Mouse (Mus musculus) liver, postnatal 0 days (tissue): ENCODE results near the gene Hsd11b1. TPM values are rescaled to one million over a fixed set of nuclear protein-coding genes. Genes with fewer than 3 reads are reported as not detected.

Source experiments
- ATAC-seq: fragments of 200-750 bp; cut with Nextera tagmentation; 2 replicates; pipeline ENCODE4 v1.8.0; 2017; ENCODE audit warnings: mild to moderate bottlenecking, moderate library complexity
- DNase-seq: peaks from one replicate; pipeline ENCODE4 v3.0.0-alpha.2; 2016
- H3K27ac ChIP-seq: fragments of 300-500 bp; sonication (generic); 2 replicates; pipeline ENCODE4 v1.5.1; 2014; ENCODE audit warnings: antibody characterized with exemption, moderate library complexity, mild to moderate bottlenecking, low read depth
- H3K27me3 ChIP-seq: fragments of 300-500 bp; sonication (generic); 2 replicates; pipeline ENCODE4 v1.6.1; 2014; ENCODE audit warnings: low read length, control low read depth, mixed read lengths; ENCODE audit not compliant: insufficient read depth
- H3K36me3 ChIP-seq: fragments of 300-500 bp; sonication (generic); replicated peaks from 2 replicates; pipeline ENCODE4 v1.6.1; 2014; ENCODE audit warnings: mild to moderate bottlenecking, control low read depth, low read length, moderate library complexity, mixed read lengths; ENCODE audit not compliant: insufficient read depth
- H3K4me1 ChIP-seq: fragments of 300-500 bp; sonication (generic); 2 replicates; pipeline ENCODE4 v1.6.1; 2014; ENCODE audit warnings: antibody characterized with exemption, mild to moderate bottlenecking, control low read depth; ENCODE audit not compliant: insufficient read depth
- H3K4me2 ChIP-seq: fragments of 300-500 bp; sonication (generic); 2 replicates; pipeline ENCODE4 v1.6.1; 2014; ENCODE audit warnings: low read depth, mild to moderate bottlenecking, low read length, moderate library complexity, mixed read lengths
- H3K4me3 ChIP-seq: fragments of 300-500 bp; sonication (generic); 2 replicates; pipeline ENCODE4 v1.5.1; 2014; ENCODE audit warnings: low read depth, low read length
- H3K9ac ChIP-seq: fragments of 300-500 bp; sonication (generic); replicated peaks from 2 replicates; pipeline ENCODE4 v1.6.1; 2014; ENCODE audit warnings: mild to moderate bottlenecking, moderate library complexity
- H3K9me3 ChIP-seq: fragments of 300-500 bp; sonication (generic); 2 replicates; pipeline ENCODE4 v1.6.1; 2016; ENCODE audit warnings: mild to moderate bottlenecking, control low read depth, low read length, mixed read lengths
- CTCF ChIP-seq: sonication (generic); IDR thresholded peaks from 2 replicates; pipeline ENCODE4 v1.5.1; 2016; ENCODE audit warnings: antibody characterized with exemption, low read depth
- EP300 ChIP-seq: IDR thresholded peaks from 2 replicates; pipeline ENCODE4 v1.6.1; 2016; ENCODE audit warnings: antibody characterized with exemption, low read depth, mild to moderate bottlenecking
- WGBS: fragments of 180-500 bp; shearing (Covaris S2); extraction: QIAGEN DNeasy Blood & Tissue Kit; methylation state at CpG from one replicate; pipeline ENCODE4 v1.1.7; 2014; ENCODE audit not compliant: insufficient replicate concordance; 5-methylcytosine and 5-hydroxymethylcytosine counted together
- polyA plus RNA-seq: library from polyadenylated mRNA; unstranded; fragments of >200 nt; fragmentation: Nextera tagmentation; extraction: Ambion mirVana; gene quantifications from 2 replicates; pipeline ENCODE4 v1.2.1, GENCODE M21; 2015

Hsd11b1 gene
- polyA plus RNA-seq, 1 experiment from 2014 or later: 252 TPM

DNA sequence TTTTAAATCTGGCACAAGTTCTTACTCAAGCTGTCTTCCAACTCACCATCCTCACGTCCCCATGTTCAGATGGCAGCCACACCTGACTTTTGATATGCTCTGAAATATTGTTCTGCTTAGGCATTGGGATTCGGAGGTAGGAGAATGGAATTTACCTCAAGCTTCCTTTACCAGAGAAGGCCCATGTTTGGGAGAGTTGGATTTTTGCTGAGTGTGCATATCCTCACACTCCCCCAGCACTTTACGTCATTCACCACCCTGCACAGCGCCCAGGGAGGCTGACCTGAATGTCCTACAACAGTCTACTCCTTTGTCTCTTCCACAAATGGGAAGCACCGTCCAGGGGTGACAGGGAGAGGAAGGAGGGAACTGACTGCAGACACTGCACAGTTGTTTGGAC, 43.5 kb downstream of the Hsd11b1 start:
- no peak for DNase-seq
- no peak for ATAC-seq
- H3K27ac ChIP-seq: no peak overlapping the region
- H3K4me1 ChIP-seq: no peaks in the 10 kb centered on the region
- no peaks in the 10 kb centered on the region for H3K9me3 ChIP-seq
- no peak for TF ChIP-seq EP300
- no peak for TF ChIP-seq CTCF
- peaks cover 23% of the 10 kb centered on the region for H3K36me3 ChIP-seq
- H3K9ac ChIP-seq: no peak overlapping the region
- H3K4me3 ChIP-seq: no peak overlapping the region
- WGBS: 52% methylated on average over 5 of the region's 5 CpGs
- H3K4me2 ChIP-seq: no peak overlapping the region
- no peaks in the 10 kb centered on the region for H3K27me3 ChIP-seq

DNA sequence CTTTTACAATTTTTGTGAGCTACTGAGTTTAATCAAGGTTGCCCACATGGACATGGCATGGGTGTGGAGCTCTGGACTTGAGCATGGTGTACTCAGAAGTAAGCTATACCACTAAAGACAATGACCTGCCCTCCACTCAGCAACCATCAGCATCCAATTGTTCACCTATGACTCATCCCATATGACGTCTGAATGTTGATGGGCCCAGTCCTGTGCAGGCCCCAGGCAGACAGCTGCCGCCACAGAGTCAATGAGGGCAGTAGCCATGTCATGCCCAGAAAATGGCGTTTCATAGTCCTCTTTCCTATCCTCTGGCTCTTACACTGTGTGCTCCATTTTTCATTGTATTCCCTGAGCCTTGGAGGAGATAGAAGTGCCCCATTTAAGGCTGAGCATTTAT, 47.9 kb downstream of the Hsd11b1 start:
- Histone ChIP-seq H3K9me3 (no peaks in the 10 kb centered on the region), H3K9ac (no peak overlapping the region), H3K27me3 (no peaks in the 10 kb centered on the region), H3K4me1 (no peaks in the 10 kb centered on the region), H3K4me3 (no peak overlapping the region), H3K4me2 (no peak overlapping the region), H3K36me3 (peaks cover 6% of the 10 kb centered on the region), H3K27ac (no peak overlapping the region)
- 61% methylated on average over 3 of the region's 3 CpGs for WGBS
- ATAC-seq (no peak), DNase-seq (no peak)
- TF ChIP-seq EP300 (no peak), CTCF (no peak)

DNA sequence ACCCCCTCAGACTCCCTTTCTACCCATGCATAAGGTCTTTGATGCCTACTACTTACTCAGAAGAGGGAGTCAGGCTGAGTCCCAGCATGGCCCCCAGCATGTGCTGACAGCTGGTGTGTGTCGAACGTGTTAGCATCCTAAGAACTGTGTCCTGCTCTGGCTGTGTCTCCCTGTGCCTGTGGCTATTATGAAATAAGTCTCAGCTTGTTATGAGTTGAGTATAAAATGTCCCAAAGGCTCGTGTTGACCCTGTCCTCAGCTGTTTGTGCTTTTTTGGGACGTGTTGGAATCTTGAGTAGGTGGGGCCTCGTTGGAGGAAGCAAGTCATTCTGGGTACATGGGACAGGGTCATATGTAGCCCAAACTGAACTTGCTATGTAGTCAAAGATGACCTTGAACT, 49.8 kb downstream of the Hsd11b1 start:
- DNase-seq: no peak
- TF ChIP-seq CTCF (no peak), EP300 (no peak)

DNA sequence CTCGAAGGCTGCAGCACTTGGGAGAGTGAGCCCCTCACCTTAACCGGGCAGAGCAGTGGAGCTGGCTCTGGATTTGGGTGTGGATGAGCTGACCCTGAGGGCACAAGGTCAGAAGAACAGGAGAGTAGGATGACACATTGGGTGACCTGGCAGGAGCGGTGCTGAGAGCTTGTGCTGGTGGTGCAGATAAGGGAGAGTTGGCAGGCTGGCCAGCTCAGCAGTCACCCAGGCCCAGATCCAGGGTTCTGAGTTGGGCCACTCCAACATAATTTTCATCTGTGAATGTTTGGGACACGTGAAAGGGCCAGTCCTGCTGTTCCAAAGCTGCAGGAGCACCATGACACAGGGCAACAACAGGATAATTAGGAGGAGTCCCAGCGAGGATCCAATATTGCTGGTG, 52.5 kb downstream of the Hsd11b1 start:
- Histone ChIP-seq H3K4me3 (no peak overlapping the region), H3K27ac (no peak overlapping the region), H3K9ac (no peak overlapping the region), H3K36me3 (no peaks in the 10 kb centered on the region), H3K27me3 (no peaks in the 10 kb centered on the region), H3K4me1 (no peaks in the 10 kb centered on the region), H3K9me3 (no peaks in the 10 kb centered on the region), H3K4me2 (no peak overlapping the region)
- no peak for TF ChIP-seq EP300
- TF ChIP-seq CTCF: no peak
- no peak for DNase-seq
- WGBS: 63% methylated on average over 5 of the region's 5 CpGs
- ATAC-seq: no peak

More for the DNA sequence above, 49.8 kb downstream of the Hsd11b1 start:
- no peak overlapping the region for H3K27ac ChIP-seq
- no peak overlapping the region for H3K4me2 ChIP-seq
- no peaks in the 10 kb centered on the region for H3K27me3 ChIP-seq
- no peaks in the 10 kb centered on the region for H3K36me3 ChIP-seq
- H3K4me1 ChIP-seq: no peaks in the 10 kb centered on the region
- no peak for ATAC-seq
- WGBS: 70% methylated on average over 5 of the region's 5 CpGs
- no peaks in the 10 kb centered on the region for H3K9me3 ChIP-seq
- H3K4me3 ChIP-seq: no peak overlapping the region
- H3K9ac ChIP-seq: no peak overlapping the region

DNA sequence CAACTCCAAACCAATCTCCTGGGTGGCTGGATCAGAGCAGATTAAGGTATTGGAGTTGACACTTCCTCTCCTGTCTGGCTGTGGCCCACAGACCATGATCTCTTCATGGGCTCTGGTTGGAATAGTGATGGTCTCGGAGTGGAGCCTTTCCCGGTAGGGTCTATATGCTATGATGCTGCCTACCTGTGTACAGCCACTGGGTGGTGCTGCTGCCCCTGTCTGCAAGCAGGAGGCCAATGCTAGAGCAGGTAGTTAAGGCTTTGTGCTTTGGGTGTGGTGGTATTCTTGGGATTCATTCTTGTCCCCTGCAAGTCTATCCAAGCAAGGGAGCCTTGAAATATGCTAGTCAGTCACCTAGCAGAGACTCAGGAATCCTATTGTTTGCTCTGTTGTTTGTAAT, 55.7 kb downstream of the Hsd11b1 start:
- ATAC-seq: peak; percentile 53

DNA sequence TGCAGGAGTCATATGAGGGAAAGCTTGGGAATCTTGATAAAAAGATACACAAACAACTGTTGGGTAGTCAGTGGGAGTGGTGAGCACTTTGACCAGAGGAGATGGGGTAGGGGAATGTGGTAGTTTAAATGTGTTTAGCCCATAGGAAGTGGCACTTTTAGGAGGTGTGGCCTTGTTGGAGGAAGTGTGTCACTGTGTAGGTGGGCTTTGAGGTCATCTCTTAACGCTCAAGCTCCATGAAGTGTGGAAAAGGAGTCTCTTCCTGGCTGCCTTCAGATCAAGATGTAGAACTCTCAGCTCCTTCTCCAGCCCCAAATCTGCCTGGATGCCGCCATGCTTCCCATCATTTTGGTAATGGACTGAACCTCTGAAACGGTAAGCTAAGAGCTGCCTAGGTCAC, 56.4 kb downstream of the Hsd11b1 start, which contains the start of gene Lamb3:
Lamb3 (plus strand) TSS at position 197 of the 400 bp plus-strand sequence.
- no peak for ATAC-seq
- Histone ChIP-seq H3K9me3 (no peaks in the 10 kb centered on the region), H3K27me3 (no peaks in the 10 kb centered on the region), H3K4me3 (no peak within 1 kb of the TSS), H3K4me1 (peaks cover 7% of the 10 kb centered on the region; the same call in 1 of the 2 replicates), H3K27ac (0 out of 2 replicates have a peak within 1 kb of the TSS, but pooled peaks have one; percentile 18), H3K4me2 (no peak within 1 kb of the TSS), H3K36me3 (no peaks in the 10 kb centered on the region), H3K9ac (no peak within 1 kb of the TSS)
- DNase-seq: no peak
- TF ChIP-seq EP300: no peak
- TF ChIP-seq CTCF: no peak
- WGBS: 74% methylated on average over 3 of the region's 3 CpGs

More for the DNA sequence above, 55.7 kb downstream of the Hsd11b1 start:
- no peaks in the 10 kb centered on the region for H3K27me3 ChIP-seq
- H3K4me3 ChIP-seq: no peak overlapping the region
- TF ChIP-seq EP300 (no peak), CTCF (peak; percentile 94)
- no peak overlapping the region for H3K4me2 ChIP-seq
- DNase-seq: peak; percentile 74
- H3K9me3 ChIP-seq: no peaks in the 10 kb centered on the region
- 34% methylated on average over 2 of the region's 2 CpGs for WGBS
- no peak overlapping the region for H3K9ac ChIP-seq
- peaks cover 7% of the 10 kb centered on the region; the same call in 1 of the 2 replicates for H3K4me1 ChIP-seq
- H3K27ac ChIP-seq: no peak overlapping the region
- no peaks in the 10 kb centered on the region for H3K36me3 ChIP-seq

DNA sequence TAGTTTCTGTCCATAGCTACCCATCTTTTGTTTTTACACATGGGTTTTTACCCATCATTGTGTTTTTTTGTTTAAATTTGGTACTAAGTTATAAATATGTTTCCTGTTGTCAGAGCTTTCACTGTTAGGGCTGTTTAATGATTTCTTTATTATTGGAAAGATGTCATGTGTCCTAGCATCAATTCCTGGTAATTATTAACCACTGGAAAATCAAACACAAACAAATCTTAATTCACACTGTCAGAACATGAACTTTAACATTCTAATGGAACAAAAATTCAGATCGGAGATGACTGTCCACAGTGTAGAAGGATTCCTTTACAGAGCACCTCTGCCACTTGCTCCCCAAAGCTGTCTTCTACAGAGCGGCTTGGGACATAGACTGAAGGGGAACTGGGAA, 58.4 kb downstream of the Hsd11b1 start:
- H3K9ac ChIP-seq: no peak overlapping the region
- WGBS: 78% methylated on average over 2 of the region's 2 CpGs
- H3K36me3 ChIP-seq: no peaks in the 10 kb centered on the region
- no peak overlapping the region for H3K4me3 ChIP-seq
- H3K27me3 ChIP-seq: no peaks in the 10 kb centered on the region
- peak overlapping the region; percentile 88 for H3K27ac ChIP-seq
- peaks cover 9% of the 10 kb centered on the region; the same call in 1 of the 2 replicates for H3K4me1 ChIP-seq
- DNase-seq: no peak
- ATAC-seq: no peak
- TF ChIP-seq CTCF: no peak
- no peak for TF ChIP-seq EP300
- no peak overlapping the region for H3K4me2 ChIP-seq
- no peaks in the 10 kb centered on the region for H3K9me3 ChIP-seq
